Mouse (Mus musculus) limb, embryonic 11.5 days (tissue): ENCODE results near the gene Gm17018. TPM values are rescaled to one million over a fixed set of nuclear protein-coding genes. Genes with fewer than 3 reads are reported as not detected.
"Not testable (repeated sequence)": the region's sequence is repeated elsewhere in the genome, so short reads cannot be mapped to it uniquely, and the experiment has no call there.

Experiments
- ATAC-seq: fragments of 200-750 bp; cut with Nextera tagmentation; 2 replicates; pipeline ENCODE4 v1.8.0; 2017; ENCODE audit warnings: low read depth; ENCODE audit not compliant: insufficient number of reproducible peaks, low FRiP score, low TSS enrichment
- DNase-seq: peaks from one replicate; pipeline ENCODE4 v3.0.0-alpha.2; 2015; ENCODE audit warnings: low spot score
- H3K27ac ChIP-seq: fragments of 300-500 bp; sonication (generic); replicated peaks from 2 replicates; pipeline ENCODE4 v1.5.1; 2014; ENCODE audit warnings: low read depth, mild to moderate bottlenecking, low read length
- H3K27me3 ChIP-seq: fragments of 300-500 bp; sonication (generic); 2 replicates; pipeline ENCODE4 v1.6.1; 2014; ENCODE audit warnings: mild to moderate bottlenecking, low read length, mixed read lengths; ENCODE audit not compliant: control insufficient read depth, insufficient read depth
- H3K36me3 ChIP-seq: fragments of 300-500 bp; sonication (generic); 2 replicates; pipeline ENCODE4 v1.6.1; 2014; ENCODE audit warnings: mild to moderate bottlenecking, low read length, moderate library complexity, mixed read lengths; ENCODE audit not compliant: control insufficient read depth, insufficient read depth
- H3K4me1 ChIP-seq: fragments of 300-500 bp; sonication (generic); 2 replicates; pipeline ENCODE4 v1.6.1; 2014; ENCODE audit warnings: low read length, mixed read lengths; ENCODE audit not compliant: control insufficient read depth, insufficient read depth
- H3K4me2 ChIP-seq: fragments of 300-500 bp; sonication (generic); 2 replicates; pipeline ENCODE4 v1.6.1; 2014; ENCODE audit warnings: low read depth, mild to moderate bottlenecking, moderate library complexity; ENCODE audit not compliant: severe bottlenecking
- H3K4me3 ChIP-seq: fragments of 300-500 bp; sonication (generic); 2 replicates; pipeline ENCODE4 v1.5.1; 2014; ENCODE audit warnings: low read depth, low read length
- H3K9ac ChIP-seq: fragments of 300-500 bp; sonication (generic); 2 replicates; pipeline ENCODE4 v1.6.1; 2014; ENCODE audit warnings: mild to moderate bottlenecking, low read length
- H3K9me3 ChIP-seq: fragments of 300-500 bp; sonication (generic); 2 replicates; pipeline ENCODE4 v1.6.1; 2016; ENCODE audit warnings: low read length; ENCODE audit not compliant: control insufficient read depth
- whole genome bisulfite sequencing: fragments of 180-500 bp; shearing (Covaris S2); extraction: QIAGEN DNeasy Blood & Tissue Kit; methylation state at CpG from one replicate; pipeline ENCODE4 v1.1.7; 2014; 5-methylcytosine and 5-hydroxymethylcytosine counted together
- polyA plus RNA-seq: library from polyadenylated mRNA; unstranded; fragments of >200 nt; fragmentation: Nextera tagmentation; extraction: Ambion mirVana; gene quantifications from 2 replicates; pipeline ENCODE4 v1.2.1, GENCODE M21; 2014

The Gm17018 gene
- polyA plus RNA-seq, 1 experiment from 2014 or later: 52.0 TPM

DNA sequence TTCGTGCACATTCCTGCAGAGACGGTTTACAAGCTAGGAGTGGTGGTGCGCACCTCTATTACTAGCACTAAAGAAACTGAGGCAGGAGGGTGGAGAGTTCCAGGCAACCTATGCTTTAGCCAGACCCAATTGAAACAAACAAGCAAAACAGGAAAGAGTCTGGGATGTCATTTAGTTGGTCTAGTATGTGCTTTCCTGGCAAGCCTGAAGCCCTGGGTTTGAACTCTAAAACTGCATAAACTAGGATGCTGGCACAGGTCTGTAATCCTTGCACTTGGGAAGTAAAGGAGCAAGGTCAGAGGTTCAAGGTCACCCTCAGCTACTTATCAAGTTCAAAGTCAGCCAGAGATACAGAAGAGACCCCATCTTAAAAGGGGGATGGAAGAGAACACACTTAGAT, 18.4 kb upstream of the Gm17018 start:
- no peak for ATAC-seq
- H3K4me3 ChIP-seq: peak overlapping the region; percentile 31; the same call in 1 of the 2 replicates
- peaks cover 41% of the 10 kb centered on the region for H3K27me3 ChIP-seq
- H3K36me3 ChIP-seq: no peaks in the 10 kb centered on the region
- no peak for DNase-seq
- H3K4me1 ChIP-seq: peaks cover 14% of the 10 kb centered on the region
- no peak overlapping the region for H3K27ac ChIP-seq
- H3K9ac ChIP-seq: 0 out of 2 replicates have a peak overlapping the region, but pooled peaks have one; percentile 32
- no peaks in the 10 kb centered on the region for H3K9me3 ChIP-seq
- 17% methylated on average over 3 of the region's 3 CpGs for WGBS
- H3K4me2 ChIP-seq: peak overlapping the region; percentile 62

- Histone ChIP-seq H3K27ac (no peak overlapping the region), H3K9me3 (no peaks in the 10 kb centered on the region), H3K27me3 (peaks cover 41% of the 10 kb centered on the region), H3K4me3 (peak overlapping the region; percentile 21), H3K4me2 (peak overlapping the region; percentile 74), H3K9ac (peak overlapping the region; percentile 17; the same call in 1 of the 2 replicates), H3K36me3 (no peaks in the 10 kb centered on the region), H3K4me1 (peaks cover 14% of the 10 kb centered on the region)
- under 1% methylated on average over 21 of the region's 26 CpGs for WGBS
- ATAC-seq (no peak), DNase-seq (peak; percentile 38)
These were observed 16.1 kb upstream of the Gm17018 start for GRCm38 (mm10) chr19:45544152-45544924.

DNA sequence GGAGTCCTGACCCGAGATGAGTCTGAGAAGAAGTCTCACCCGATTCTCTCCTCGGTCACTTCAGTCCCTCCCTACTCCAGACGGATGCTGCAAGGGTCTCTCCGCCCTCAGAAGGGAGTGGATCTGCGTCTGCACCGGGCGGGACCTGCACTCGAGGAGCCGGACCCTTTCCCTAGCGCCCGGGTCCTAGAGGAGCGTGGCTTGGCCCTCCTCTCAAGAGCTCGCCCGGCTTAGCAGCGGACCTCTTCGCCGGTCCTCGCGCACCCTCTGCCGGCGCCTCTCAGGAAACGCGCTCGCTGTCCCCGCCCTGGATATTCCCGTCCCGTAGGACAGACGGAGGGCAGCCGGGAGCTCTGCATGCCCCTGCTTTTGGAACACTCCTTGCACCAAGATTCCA, 15.5 kb upstream of the Gm17018 start:
- peak; percentile 27; the same call in 1 of the 2 replicates for ATAC-seq
- WGBS: under 1% methylated on average over 30 of the region's 30 CpGs
- Histone ChIP-seq H3K4me2 (peak overlapping the region; percentile 74), H3K4me3 (peak overlapping the region; percentile 21), H3K4me1 (peaks cover 14% of the 10 kb centered on the region), H3K27me3 (peaks cover 41% of the 10 kb centered on the region), H3K9me3 (no peaks in the 10 kb centered on the region), H3K36me3 (no peaks in the 10 kb centered on the region), H3K9ac (no peak overlapping the region), H3K27ac (no peak overlapping the region)
- DNase-seq: peak; percentile 88

DNA sequence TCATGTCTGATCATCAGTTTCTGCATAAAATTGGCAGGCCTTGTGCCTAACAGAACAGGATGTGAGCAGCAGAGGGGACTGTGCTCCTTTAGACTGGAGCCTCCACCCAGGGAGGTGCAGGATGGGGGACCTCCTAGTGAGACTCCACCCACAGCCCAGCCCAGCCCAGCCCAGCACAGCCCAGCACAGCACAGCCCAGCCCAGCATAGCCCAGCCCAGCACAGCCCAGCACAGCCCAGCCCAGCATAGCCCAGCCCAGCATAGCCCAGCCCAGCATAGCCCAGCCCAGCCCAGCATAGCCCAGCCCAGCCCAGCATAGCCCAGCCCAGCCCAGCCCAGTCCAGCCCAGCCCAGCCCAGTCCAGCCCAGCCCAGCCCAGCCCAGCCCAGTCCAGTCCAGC, 12.2 kb upstream of the Gm17018 start:
- not testable (repeated sequence) for H3K9ac ChIP-seq, H3K27ac ChIP-seq, H3K4me2 ChIP-seq, H3K4me1 ChIP-seq, H3K36me3 ChIP-seq, H3K4me3 ChIP-seq, DNase-seq, H3K9me3 ChIP-seq, ATAC-seq
- peaks cover 19% of the 10 kb centered on the region for H3K27me3 ChIP-seq

DNA sequence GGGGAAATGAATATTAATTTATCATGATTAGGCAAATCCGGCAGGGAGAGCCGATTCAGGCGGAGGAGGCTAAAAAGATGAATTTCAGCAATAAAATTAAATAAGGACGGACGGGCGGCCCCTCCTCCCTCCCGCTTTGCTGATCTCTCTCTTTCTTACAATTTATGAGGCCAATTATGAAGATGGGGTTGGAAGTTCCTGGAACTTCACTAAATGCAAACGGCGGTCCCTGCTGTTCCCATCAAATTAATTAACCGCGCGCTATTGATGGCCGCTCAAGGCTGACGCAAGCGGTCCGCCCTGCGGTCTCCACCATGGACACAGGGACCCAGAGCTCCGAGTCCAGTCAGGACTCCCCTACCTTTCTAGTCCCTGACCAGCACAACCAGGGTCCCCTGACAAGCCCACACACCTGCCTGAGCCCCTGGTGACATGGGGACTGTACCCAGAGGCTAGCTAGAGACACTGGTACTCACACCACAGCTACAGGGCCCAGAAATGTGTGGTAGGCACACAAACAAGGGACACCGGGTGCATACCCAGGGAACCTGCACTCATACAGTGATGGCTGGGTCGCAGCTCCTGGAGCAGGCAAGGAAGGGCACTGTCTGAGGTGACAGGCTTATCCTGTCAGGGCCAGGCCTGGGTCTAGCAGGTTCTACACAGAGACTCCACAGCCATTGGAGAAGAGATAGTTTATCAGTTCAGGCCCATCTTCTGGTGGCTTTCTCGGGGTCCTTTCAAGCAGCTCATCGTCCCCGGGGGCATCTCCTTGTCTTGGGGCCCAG, 11.1 kb upstream of the Gm17018 start:
- H3K9ac ChIP-seq: no peak overlapping the region
- H3K27me3 ChIP-seq: peaks cover 10% of the 10 kb centered on the region
- peaks cover 3% of the 10 kb centered on the region; the same call in 1 of the 2 replicates for H3K4me1 ChIP-seq
- no peak overlapping the region for H3K4me2 ChIP-seq
- no peaks in the 10 kb centered on the region for H3K9me3 ChIP-seq
- ATAC-seq (no peak), DNase-seq (no peak)
- WGBS: 63% methylated on average over 23 of the region's 23 CpGs
- 0 out of 2 replicates have a peak, but pooled peaks cover 4% of the 10 kb centered on the region for H3K36me3 ChIP-seq
- H3K27ac ChIP-seq: no peak overlapping the region
- no peak overlapping the region for H3K4me3 ChIP-seq

DNA sequence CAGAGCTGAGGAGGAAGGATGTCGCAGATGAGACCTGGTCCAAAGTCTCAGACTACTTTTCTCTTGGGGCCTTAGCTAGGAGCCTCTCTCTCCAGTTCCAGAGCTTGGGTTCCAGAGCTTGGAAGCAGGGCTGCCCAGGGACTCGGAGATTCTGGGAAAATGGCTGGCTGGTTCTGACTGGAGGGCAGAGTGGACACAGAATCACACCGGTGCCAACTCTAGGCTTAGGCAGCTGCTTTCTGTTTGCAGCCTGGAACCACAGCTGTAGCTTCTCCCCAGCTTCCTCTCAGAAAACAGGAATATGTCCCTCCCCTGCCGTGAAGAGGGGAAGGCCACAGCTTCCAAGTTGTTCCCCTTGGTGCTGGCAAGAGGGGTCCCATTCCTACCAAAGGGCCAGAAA, 10.5 kb upstream of the Gm17018 start:
- Histone ChIP-seq H3K36me3 (peaks cover 4% of the 10 kb centered on the region; the same call in 1 of the 2 replicates), H3K4me2 (no peak overlapping the region), H3K4me3 (no peak overlapping the region), H3K9ac (no peak overlapping the region), H3K27ac (no peak overlapping the region), H3K27me3 (peaks cover 8% of the 10 kb centered on the region), H3K4me1 (no peaks in the 10 kb centered on the region), H3K9me3 (no peaks in the 10 kb centered on the region)
- WGBS: 83% methylated on average over 4 of the region's 4 CpGs
- ATAC-seq (no peak), DNase-seq (no peak)

DNA sequence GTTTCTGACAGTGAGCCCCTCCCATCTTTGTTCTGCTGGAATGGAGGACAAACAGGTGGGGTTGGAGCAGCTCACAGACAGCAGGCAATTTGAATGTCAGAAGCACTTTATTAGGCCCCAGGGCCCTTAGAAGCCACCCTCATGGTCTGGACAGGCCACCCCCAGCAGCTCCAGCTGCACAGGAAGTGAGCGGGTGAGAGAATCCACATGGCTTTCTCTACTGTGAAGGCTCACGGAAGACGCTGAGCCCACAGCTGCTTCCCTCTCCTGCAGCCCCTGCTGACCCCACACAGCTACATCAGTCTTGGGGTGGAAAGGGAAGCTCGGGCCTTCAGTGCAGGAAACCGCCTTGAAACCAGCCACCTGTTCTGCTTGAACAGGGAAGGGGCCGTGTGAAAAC, 8.2 kb upstream of the Gm17018 start:
- Histone ChIP-seq H3K27ac (no peak overlapping the region), H3K4me3 (no peak overlapping the region), H3K36me3 (peaks cover 4% of the 10 kb centered on the region; the same call in 1 of the 2 replicates), H3K27me3 (no peaks in the 10 kb centered on the region), H3K4me1 (no peaks in the 10 kb centered on the region), H3K9me3 (no peaks in the 10 kb centered on the region), H3K4me2 (no peak overlapping the region), H3K9ac (no peak overlapping the region)
- 44% methylated on average over 6 of the region's 6 CpGs for WGBS
- ATAC-seq (peak; percentile 40; the same call in 1 of the 2 replicates), DNase-seq (peak; percentile 32)

GRCm38 (mm10) chr19:45554136-45554535, 6.3 kb upstream of the Gm17018 start:
- H3K4me1 ChIP-seq: no peaks in the 10 kb centered on the region
- H3K27me3 ChIP-seq: no peaks in the 10 kb centered on the region
- WGBS: 96% methylated on average over 11 of the region's 11 CpGs
- H3K27ac ChIP-seq: no peak overlapping the region
- no peak overlapping the region for H3K4me2 ChIP-seq
- H3K9ac ChIP-seq: no peak overlapping the region
- ATAC-seq (no peak), DNase-seq (no peak)
- no peak overlapping the region for H3K4me3 ChIP-seq
- no peaks in the 10 kb centered on the region for H3K9me3 ChIP-seq
- peaks cover 4% of the 10 kb centered on the region; the same call in 1 of the 2 replicates for H3K36me3 ChIP-seq
